Mouse (Mus musculus): ENCODE data around the gene Gpr83. TPM values are rescaled to one million over a fixed set of nuclear protein-coding genes. Genes with fewer than 3 reads are reported as not detected.
"Not testable (repeated sequence)": the region's sequence is repeated elsewhere in the genome, so short reads cannot be mapped to it uniquely, and the experiment has no call there.

The Gpr83 gene
- polyA plus RNA-seq, 1 experiment from 2014 or later: 0.26 TPM

DNA sequence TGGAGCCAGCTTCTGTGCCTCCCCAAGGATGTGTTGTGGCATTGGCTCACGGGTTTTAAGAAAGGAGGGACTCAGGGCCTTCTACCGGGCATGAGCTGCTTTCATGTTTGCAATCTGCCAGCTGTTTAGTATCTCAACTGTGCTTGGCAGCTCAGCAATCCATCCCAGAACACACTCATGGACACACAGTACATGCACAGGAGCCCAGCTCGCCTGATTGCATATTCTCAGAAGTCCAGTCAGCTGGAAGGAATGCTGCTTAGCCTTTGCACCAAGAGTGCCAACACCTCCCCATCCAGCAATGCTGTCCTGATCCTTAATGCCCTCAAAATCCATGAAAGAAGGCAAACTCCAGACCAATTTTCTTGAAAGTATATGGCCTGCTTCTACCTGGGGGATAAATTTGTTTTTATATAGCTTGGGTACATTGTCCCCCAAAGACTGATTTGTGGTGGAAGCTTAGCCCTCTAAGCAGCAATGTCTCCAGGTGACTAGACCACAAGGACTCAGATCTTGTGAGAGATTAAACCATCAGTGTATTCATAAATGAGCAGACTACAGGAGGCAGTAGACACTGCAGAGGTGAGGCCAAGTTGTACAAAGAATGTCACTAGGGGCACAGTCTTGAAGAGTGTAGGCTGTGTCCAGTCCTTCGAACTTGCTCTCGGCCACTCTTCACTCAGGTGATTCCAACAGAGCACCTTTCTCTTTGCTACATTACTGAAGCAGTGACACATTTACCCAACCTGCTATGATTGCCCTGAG lies 15.9 kb downstream of the Gpr83 start:
- Histone ChIP-seq H3K27me3 (ENCODE audit: control insufficient read depth, insufficient read depth, low read length) (no peaks in the 10 kb centered on the region), H3K4me3 (ENCODE audit: low read depth, low read length) (no peak overlapping the region), H3K4me2 (no peak overlapping the region), H3K27ac (ENCODE audit: low read depth, low read length) (no peak overlapping the region), H3K36me3 (ENCODE audit: control insufficient read depth, insufficient read depth, low read length) (no peaks in the 10 kb centered on the region), H3K9me3 (ENCODE audit: control insufficient read depth, low read length) (no peaks in the 10 kb centered on the region), H3K4me1 (ENCODE audit: control insufficient read depth, insufficient read depth, low read length) (peaks cover 10% of the 10 kb centered on the region; the same call in 1 of the 2 replicates), H3K9ac (ENCODE audit: low read length) (no peak overlapping the region)
- DNase-seq (ENCODE audit: low spot score, missing footprints) (no peak), ATAC-seq (ENCODE audit: low FRiP score) (no peak)
- WGBS: 84% methylated on average over 5 of the region's 5 CpGs

DNA sequence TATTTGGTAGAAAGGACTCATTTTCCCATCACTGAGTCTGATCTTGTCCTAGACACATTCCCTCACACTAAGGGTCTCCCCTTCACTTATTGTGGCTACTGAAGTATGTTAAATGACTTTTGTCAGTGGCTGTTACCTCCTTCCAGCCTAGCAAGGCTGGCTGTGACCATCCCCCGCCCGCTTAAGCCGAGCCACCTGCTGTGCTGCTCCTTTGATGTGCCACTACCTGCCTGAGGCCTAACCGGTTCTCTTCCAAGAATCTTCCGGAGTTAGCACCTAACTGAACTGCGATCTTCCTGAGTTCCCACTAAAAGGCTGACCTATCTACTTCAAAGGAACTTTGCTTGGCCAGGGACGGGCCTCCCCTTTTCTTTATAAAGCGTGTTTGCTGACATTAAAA lies 16.6 kb downstream of the Gpr83 start:
- not testable (repeated sequence) for H3K9me3 ChIP-seq (ENCODE audit: control insufficient read depth, low read length); H3K27me3 ChIP-seq (ENCODE audit: control insufficient read depth, insufficient read depth, low read length); H3K9ac ChIP-seq (ENCODE audit: low read length); DNase-seq (ENCODE audit: low spot score, missing footprints); H3K4me2 ChIP-seq; H3K27ac ChIP-seq (ENCODE audit: low read depth, low read length); H3K36me3 ChIP-seq (ENCODE audit: control insufficient read depth, insufficient read depth, low read length); H3K4me1 ChIP-seq (ENCODE audit: control insufficient read depth, insufficient read depth, low read length); H3K4me3 ChIP-seq (ENCODE audit: low read depth, low read length); ATAC-seq (ENCODE audit: low FRiP score)
- WGBS: 27% methylated on average over 8 of the region's 8 CpGs

DNA sequence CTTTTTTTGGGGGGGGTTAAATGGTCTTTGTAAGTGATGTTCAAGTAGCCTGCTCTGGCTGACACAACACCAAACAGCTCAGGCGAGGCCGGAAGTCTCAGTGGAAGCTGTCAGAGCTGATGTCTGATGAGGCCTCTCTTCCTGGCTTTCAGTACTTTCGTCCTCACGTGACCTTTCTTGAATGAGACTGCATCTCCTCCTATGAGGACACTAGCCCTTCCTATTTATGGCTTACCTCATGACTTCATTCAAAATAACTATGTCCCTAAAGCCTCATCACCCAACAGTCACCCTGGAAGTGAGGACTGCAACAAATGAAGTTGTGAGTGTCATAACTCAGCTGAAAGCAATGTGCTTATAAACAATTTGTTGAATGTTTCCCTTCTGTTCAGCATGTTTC lies 24.6 kb downstream of the Gpr83 start:
- H3K9ac ChIP-seq (ENCODE audit: low read length): no peak overlapping the region
- no peaks in the 10 kb centered on the region for H3K36me3 ChIP-seq (ENCODE audit: control insufficient read depth, insufficient read depth, low read length)
- ATAC-seq (ENCODE audit: low FRiP score) (no peak), DNase-seq (ENCODE audit: low spot score, missing footprints) (no peak)
- H3K27ac ChIP-seq (ENCODE audit: low read depth, low read length): no peak overlapping the region
- H3K27me3 ChIP-seq (ENCODE audit: control insufficient read depth, insufficient read depth, low read length): no peaks in the 10 kb centered on the region
- no peaks in the 10 kb centered on the region for H3K4me1 ChIP-seq (ENCODE audit: control insufficient read depth, insufficient read depth, low read length)
- no peak overlapping the region for H3K4me3 ChIP-seq (ENCODE audit: low read depth, low read length)
- no peak overlapping the region for H3K4me2 ChIP-seq
- 83% methylated on average over 4 of the region's 4 CpGs for WGBS
- no peaks in the 10 kb centered on the region for H3K9me3 ChIP-seq (ENCODE audit: control insufficient read depth, low read length)

DNA sequence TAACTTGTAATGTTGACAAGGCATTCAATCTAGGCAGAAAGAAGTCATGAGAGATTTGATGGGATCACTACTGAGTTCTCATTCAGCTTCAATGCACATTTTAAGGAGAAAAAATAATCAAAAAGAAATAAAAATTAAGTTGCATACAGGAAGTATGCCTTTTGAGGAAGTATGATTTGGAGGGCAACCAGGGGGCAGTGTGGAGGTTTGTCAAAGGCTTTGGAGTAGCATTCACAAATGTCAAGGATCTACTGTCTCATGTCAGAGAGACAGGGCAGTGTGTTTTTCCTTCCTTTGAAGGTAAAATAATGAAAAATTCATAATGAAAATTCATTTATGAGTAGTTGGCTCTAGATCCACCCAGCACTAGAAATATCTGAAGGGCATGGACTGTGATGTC lies 25.1 kb downstream of the Gpr83 start:
- ATAC-seq (ENCODE audit: low FRiP score): no peak

DNA sequence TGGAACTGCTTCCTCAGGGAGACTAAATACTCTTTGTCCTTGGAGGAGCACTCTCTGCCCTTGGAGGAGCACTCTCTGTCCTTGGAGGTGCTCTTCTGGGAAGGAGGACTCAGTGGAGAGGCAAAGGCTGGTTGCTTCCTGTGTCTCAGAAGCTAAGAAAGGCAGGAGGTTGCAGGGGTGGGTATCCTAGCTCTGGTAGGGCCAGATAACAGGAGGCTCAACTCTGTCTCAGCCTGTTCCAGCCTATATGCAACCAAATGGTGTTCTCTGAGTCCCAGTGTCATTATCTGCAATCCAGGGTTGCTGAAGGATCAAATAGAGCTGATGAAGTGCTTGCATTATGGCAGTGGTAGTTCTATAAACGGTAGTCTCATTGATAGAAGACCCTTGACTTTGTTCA lies 25.9 kb downstream of the Gpr83 start:
- H3K4me1 ChIP-seq (ENCODE audit: control insufficient read depth, insufficient read depth, low read length): no peaks in the 10 kb centered on the region
- H3K9me3 ChIP-seq (ENCODE audit: control insufficient read depth, low read length): no peaks in the 10 kb centered on the region
- 92% methylated on average over 1 of the region's 1 CpGs for WGBS
- no peaks in the 10 kb centered on the region for H3K36me3 ChIP-seq (ENCODE audit: control insufficient read depth, insufficient read depth, low read length)
- no peak overlapping the region for H3K9ac ChIP-seq (ENCODE audit: low read length)
- DNase-seq (ENCODE audit: low spot score, missing footprints) (no peak), ATAC-seq (ENCODE audit: low FRiP score) (no peak)
- H3K4me2 ChIP-seq: no peak overlapping the region
- H3K4me3 ChIP-seq (ENCODE audit: low read depth, low read length): no peak overlapping the region
- no peak overlapping the region for H3K27ac ChIP-seq (ENCODE audit: low read depth, low read length)
- no peaks in the 10 kb centered on the region for H3K27me3 ChIP-seq (ENCODE audit: control insufficient read depth, insufficient read depth, low read length)

More for the DNA sequence above, 25.1 kb downstream of the Gpr83 start:
- no peak overlapping the region for H3K4me2 ChIP-seq
- no peaks in the 10 kb centered on the region for H3K9me3 ChIP-seq (ENCODE audit: control insufficient read depth, low read length)
- DNase-seq (ENCODE audit: low spot score, missing footprints): no peak
- no peaks in the 10 kb centered on the region for H3K27me3 ChIP-seq (ENCODE audit: control insufficient read depth, insufficient read depth, low read length)
- no peaks in the 10 kb centered on the region for H3K36me3 ChIP-seq (ENCODE audit: control insufficient read depth, insufficient read depth, low read length)
- H3K4me1 ChIP-seq (ENCODE audit: control insufficient read depth, insufficient read depth, low read length): no peaks in the 10 kb centered on the region
- H3K27ac ChIP-seq (ENCODE audit: low read depth, low read length): no peak overlapping the region
- H3K4me3 ChIP-seq (ENCODE audit: low read depth, low read length): no peak overlapping the region
- no peak overlapping the region for H3K9ac ChIP-seq (ENCODE audit: low read length)

DNA sequence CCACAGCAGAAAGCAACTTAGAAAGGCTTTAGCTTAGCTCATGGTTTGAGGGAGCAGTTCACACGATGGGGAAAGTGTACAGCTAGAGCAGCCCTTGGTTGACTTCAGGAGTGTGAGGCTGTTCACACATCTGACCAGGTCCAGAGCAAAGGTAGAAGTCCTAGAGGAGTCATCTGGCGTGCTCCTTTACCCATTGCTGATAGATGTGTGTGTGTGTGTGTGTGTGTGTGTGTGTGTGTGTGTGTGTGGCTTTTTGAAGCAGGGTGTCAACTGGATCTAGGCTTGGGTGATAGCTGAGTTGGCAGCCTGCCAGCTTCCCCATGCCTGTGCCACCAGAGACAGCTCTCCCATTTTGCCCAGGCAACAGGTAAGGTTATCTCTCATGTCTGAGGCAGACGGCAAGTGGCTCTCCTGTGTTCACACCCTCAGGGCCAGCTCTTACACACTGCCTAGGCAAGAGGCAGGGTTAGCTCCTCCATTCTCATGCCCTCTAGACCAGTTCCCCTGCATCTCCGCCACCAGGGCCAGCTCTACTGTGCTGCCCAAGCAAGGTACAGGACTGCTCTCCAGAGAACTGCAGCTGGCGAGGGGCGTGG lies 27.9 kb downstream of the Gpr83 start:
- H3K9ac ChIP-seq (ENCODE audit: low read length): no peak overlapping the region
- DNase-seq (ENCODE audit: low spot score, missing footprints) (no peak), ATAC-seq (ENCODE audit: low FRiP score) (no peak)
- H3K4me3 ChIP-seq (ENCODE audit: low read depth, low read length): no peak overlapping the region
- H3K9me3 ChIP-seq (ENCODE audit: control insufficient read depth, low read length): no peaks in the 10 kb centered on the region
- H3K27me3 ChIP-seq (ENCODE audit: control insufficient read depth, insufficient read depth, low read length): no peaks in the 10 kb centered on the region
- no peaks in the 10 kb centered on the region for H3K4me1 ChIP-seq (ENCODE audit: control insufficient read depth, insufficient read depth, low read length)
- H3K36me3 ChIP-seq (ENCODE audit: control insufficient read depth, insufficient read depth, low read length): no peaks in the 10 kb centered on the region
- 86% methylated on average over 6 of the region's 6 CpGs for WGBS
- no peak overlapping the region for H3K27ac ChIP-seq (ENCODE audit: low read depth, low read length)
- no peak overlapping the region for H3K4me2 ChIP-seq

DNA sequence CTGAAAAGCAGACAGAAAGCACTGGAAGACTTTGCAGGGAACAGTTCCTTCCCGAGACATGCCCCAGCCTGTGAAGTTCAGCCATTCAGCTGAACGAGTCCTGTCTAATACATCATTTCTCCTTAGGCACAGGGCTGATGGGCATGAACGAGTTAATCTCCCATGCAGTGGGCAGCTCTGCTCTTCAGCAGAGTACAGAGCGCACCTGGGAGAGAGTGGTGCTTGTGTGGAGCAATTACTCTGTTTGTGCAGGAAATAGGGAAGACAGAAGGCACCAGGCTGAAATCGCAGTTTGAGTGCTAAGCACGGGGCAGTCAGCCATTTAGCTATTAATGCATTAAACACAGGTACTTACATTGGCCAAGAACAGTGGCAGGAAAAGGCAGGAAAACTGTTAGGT lies 28.7 kb downstream of the Gpr83 start:
- DNase-seq (ENCODE audit: low spot score, missing footprints) (no peak), ATAC-seq (ENCODE audit: low FRiP score) (no peak)
- H3K36me3 ChIP-seq (ENCODE audit: control insufficient read depth, insufficient read depth, low read length): no peaks in the 10 kb centered on the region
- H3K9me3 ChIP-seq (ENCODE audit: control insufficient read depth, low read length): no peaks in the 10 kb centered on the region
- H3K4me2 ChIP-seq: no peak overlapping the region
- WGBS: 83% methylated on average over 6 of the region's 6 CpGs
- H3K4me3 ChIP-seq (ENCODE audit: low read depth, low read length): no peak overlapping the region
- no peak overlapping the region for H3K9ac ChIP-seq (ENCODE audit: low read length)
- no peak overlapping the region for H3K27ac ChIP-seq (ENCODE audit: low read depth, low read length)
- H3K27me3 ChIP-seq (ENCODE audit: control insufficient read depth, insufficient read depth, low read length): no peaks in the 10 kb centered on the region
- no peaks in the 10 kb centered on the region for H3K4me1 ChIP-seq (ENCODE audit: control insufficient read depth, insufficient read depth, low read length)

DNA sequence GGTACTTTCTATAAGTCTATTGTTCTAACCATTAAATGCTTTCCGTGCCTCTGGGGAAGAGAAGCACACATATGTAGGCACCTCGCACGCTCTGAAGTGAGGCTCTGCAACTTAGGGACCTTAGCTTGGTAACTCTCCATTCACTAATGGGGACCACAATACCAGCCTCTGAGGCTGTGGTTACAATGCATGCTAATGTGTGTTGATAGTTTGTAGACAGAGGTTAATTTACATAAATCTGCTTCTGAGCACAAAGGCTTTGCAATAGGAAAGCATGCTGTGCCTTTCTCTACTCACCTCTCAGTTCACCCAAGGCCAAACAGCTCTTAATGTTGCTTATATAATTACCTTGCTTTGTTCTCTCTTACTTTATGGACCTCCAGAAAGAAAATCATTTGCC lies 30.7 kb downstream of the Gpr83 start:
- ATAC-seq (ENCODE audit: low FRiP score): no peak

DNA sequence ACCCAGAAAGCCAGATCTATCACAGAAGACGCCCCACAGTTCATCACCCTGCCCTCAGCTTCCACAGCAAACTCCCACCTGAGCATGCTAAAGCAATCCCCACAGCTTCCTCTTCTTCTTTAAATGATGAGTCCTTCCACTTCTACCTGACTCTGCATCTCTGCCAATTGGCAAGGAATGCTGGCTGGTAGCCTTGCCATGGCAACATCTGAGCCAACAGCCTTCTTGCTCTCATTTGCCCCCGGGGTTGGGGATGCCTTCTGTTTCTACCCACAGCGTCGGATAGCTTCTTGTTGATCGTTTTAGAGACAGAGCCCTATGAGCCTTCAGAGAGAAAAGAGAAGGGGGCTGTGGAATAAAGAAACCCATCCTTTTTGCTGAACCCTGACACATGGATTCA lies 31.9 kb downstream of the Gpr83 start:
- H3K27me3 ChIP-seq (ENCODE audit: control insufficient read depth, insufficient read depth, low read length): no peaks in the 10 kb centered on the region
- no peaks in the 10 kb centered on the region for H3K4me1 ChIP-seq (ENCODE audit: control insufficient read depth, insufficient read depth, low read length)
- no peak for ATAC-seq (ENCODE audit: low FRiP score)
- no peak overlapping the region for H3K4me3 ChIP-seq (ENCODE audit: low read depth, low read length)
- no peak overlapping the region for H3K4me2 ChIP-seq
- H3K9me3 ChIP-seq (ENCODE audit: control insufficient read depth, low read length): no peaks in the 10 kb centered on the region
- no peak overlapping the region for H3K27ac ChIP-seq (ENCODE audit: low read depth, low read length)
- no peak overlapping the region for H3K9ac ChIP-seq (ENCODE audit: low read length)
- 87% methylated on average over 5 of the region's 5 CpGs for WGBS
- DNase-seq (ENCODE audit: low spot score, missing footprints): no peak
- no peaks in the 10 kb centered on the region for H3K36me3 ChIP-seq (ENCODE audit: control insufficient read depth, insufficient read depth, low read length)

More for the DNA sequence above, 30.7 kb downstream of the Gpr83 start:
- Histone ChIP-seq H3K9ac (ENCODE audit: low read length) (no peak overlapping the region), H3K27ac (ENCODE audit: low read depth, low read length) (no peak overlapping the region), H3K9me3 (ENCODE audit: control insufficient read depth, low read length) (no peaks in the 10 kb centered on the region), H3K4me2 (no peak overlapping the region), H3K27me3 (ENCODE audit: control insufficient read depth, insufficient read depth, low read length) (no peaks in the 10 kb centered on the region), H3K4me3 (ENCODE audit: low read depth, low read length) (no peak overlapping the region), H3K4me1 (ENCODE audit: control insufficient read depth, insufficient read depth, low read length) (no peaks in the 10 kb centered on the region), H3K36me3 (ENCODE audit: control insufficient read depth, insufficient read depth, low read length) (no peaks in the 10 kb centered on the region)
- WGBS: 69% methylated on average over 3 of the region's 3 CpGs
- no peak for DNase-seq (ENCODE audit: low spot score, missing footprints)
